Mouse (Mus musculus): ENCODE results near the gene Mak. TPM values are rescaled to one million over a fixed set of nuclear protein-coding genes. Genes with fewer than 3 reads are reported as not detected.
A peak's percentile ranks its signal among the peaks of the same experiment; 100 is the strongest.

Mak gene
- polyA plus RNA-seq, 1 experiment from 2014 or later = 2.6 TPM

- 0 out of 2 replicates have a peak, but pooled peaks have one; percentile 34 for ATAC-seq
These were observed 651 bp downstream of the Mak start for GRCm38 (mm10) chr13:41078690-41079420.

GRCm38 (mm10) chr13:41077921-41078320, 1.6 kb downstream of the Mak start:
- 0 out of 2 replicates have a peak, but pooled peaks cover 5% of the 10 kb centered on the region for H3K27me3 ChIP-seq (replicated peaks; ENCODE audit: insufficient read depth, low read length)
- H3K9me3 ChIP-seq (ENCODE audit: low read length) = no peaks in the 10 kb centered on the region
- no peaks in the 10 kb centered on the region for H3K36me3 ChIP-seq (ENCODE audit: insufficient read depth, low read length)
- H3K4me2 ChIP-seq (replicated peaks; ENCODE audit: low read depth, low read length) = no peak overlapping the region
- ATAC-seq = no peak
- no peak overlapping the region for H3K9ac ChIP-seq (replicated peaks; ENCODE audit: low read depth)
- no peaks in the 10 kb centered on the region for H3K4me1 ChIP-seq (ENCODE audit: insufficient read depth, low read depth, low read length)
- H3K4me3 ChIP-seq (ENCODE audit: low read depth, low read length) = no peak overlapping the region
- TF ChIP-seq EP300 (IDR thresholded peaks at IDR 0.05) (no peak), CTCF (IDR thresholded peaks at IDR 0.05) (no peak)
- 59% methylated on average over 9 of the region's 9 CpGs for WGBS
- H3K27ac ChIP-seq (ENCODE audit: low read length) = no peak overlapping the region
- no peak for DNase-seq (ENCODE audit: low spot score)

More at GRCm38 (mm10) chr13:41078690-41079420, 651 bp downstream of the Mak start:
- Histone ChIP-seq H3K27me3 (replicated peaks; ENCODE audit: insufficient read depth, low read length) (0 out of 2 replicates have a peak, but pooled peaks cover 5% of the 10 kb centered on the region), H3K4me3 (ENCODE audit: low read depth, low read length) (peak overlapping the region; percentile 36), H3K36me3 (ENCODE audit: insufficient read depth, low read length) (no peaks in the 10 kb centered on the region), H3K9ac (replicated peaks; ENCODE audit: low read depth) (no peak overlapping the region), H3K4me1 (ENCODE audit: insufficient read depth, low read depth, low read length) (no peaks in the 10 kb centered on the region), H3K4me2 (replicated peaks; ENCODE audit: low read depth, low read length) (peak overlapping the region; percentile 68), H3K27ac (ENCODE audit: low read length) (no peak overlapping the region), H3K9me3 (ENCODE audit: low read length) (no peaks in the 10 kb centered on the region)
- 15% methylated on average over 24 of the region's 24 CpGs for WGBS
- no peak for TF ChIP-seq EP300 (IDR thresholded peaks at IDR 0.05)
- TF ChIP-seq CTCF (IDR thresholded peaks at IDR 0.05) = no peak
- DNase-seq (ENCODE audit: low spot score) = no peak

- ATAC-seq (no peak), DNase-seq (ENCODE audit: low spot score) (peak; percentile 15)
- TF ChIP-seq CTCF (IDR thresholded peaks at IDR 0.05) (no peak), EP300 (IDR thresholded peaks at IDR 0.05) (no peak)
- Histone ChIP-seq H3K36me3 (ENCODE audit: insufficient read depth, low read length) (no peaks in the 10 kb centered on the region), H3K4me3 (ENCODE audit: low read depth, low read length) (no peak overlapping the region), H3K9me3 (ENCODE audit: low read length) (no peaks in the 10 kb centered on the region), H3K4me1 (ENCODE audit: insufficient read depth, low read depth, low read length) (no peaks in the 10 kb centered on the region), H3K27ac (ENCODE audit: low read length) (no peak overlapping the region), H3K27me3 (replicated peaks; ENCODE audit: insufficient read depth, low read length) (no peaks in the 10 kb centered on the region), H3K9ac (replicated peaks; ENCODE audit: low read depth) (no peak overlapping the region), H3K4me2 (replicated peaks; ENCODE audit: low read depth, low read length) (no peak overlapping the region)
- 78% methylated on average over 5 of the region's 5 CpGs for WGBS
These were observed 5.7 kb downstream of the Mak start for GRCm38 (mm10) chr13:41073819-41074218.

GRCm38 (mm10) chr13:41071617-41072016, 7.9 kb downstream of the Mak start:
- H3K9ac ChIP-seq (replicated peaks; ENCODE audit: low read depth) = no peak overlapping the region
- ATAC-seq = no peak
- no peaks in the 10 kb centered on the region for H3K27me3 ChIP-seq (replicated peaks; ENCODE audit: insufficient read depth, low read length)
- 87% methylated on average over 11 of the region's 11 CpGs for WGBS
- H3K36me3 ChIP-seq (ENCODE audit: insufficient read depth, low read length) = no peaks in the 10 kb centered on the region
- H3K9me3 ChIP-seq (ENCODE audit: low read length) = no peaks in the 10 kb centered on the region
- H3K27ac ChIP-seq (ENCODE audit: low read length) = no peak overlapping the region
- TF ChIP-seq CTCF (IDR thresholded peaks at IDR 0.05) (no peak), EP300 (IDR thresholded peaks at IDR 0.05) (no peak)
- H3K4me2 ChIP-seq (replicated peaks; ENCODE audit: low read depth, low read length) = no peak overlapping the region
- H3K4me1 ChIP-seq (ENCODE audit: insufficient read depth, low read depth, low read length) = no peaks in the 10 kb centered on the region
- no peak for DNase-seq (ENCODE audit: low spot score)
- no peak overlapping the region for H3K4me3 ChIP-seq (ENCODE audit: low read depth, low read length)

GRCm38 (mm10) chr13:41067618-41068017, 11.9 kb downstream of the Mak start:
- no peak for DNase-seq (ENCODE audit: low spot score)
- Histone ChIP-seq H3K4me3 (ENCODE audit: low read depth, low read length) (no peak overlapping the region), H3K27me3 (replicated peaks; ENCODE audit: insufficient read depth, low read length) (no peaks in the 10 kb centered on the region), H3K9me3 (ENCODE audit: low read length) (no peaks in the 10 kb centered on the region), H3K4me1 (ENCODE audit: insufficient read depth, low read depth, low read length) (no peaks in the 10 kb centered on the region), H3K27ac (ENCODE audit: low read length) (no peak overlapping the region), H3K4me2 (replicated peaks; ENCODE audit: low read depth, low read length) (no peak overlapping the region), H3K9ac (replicated peaks; ENCODE audit: low read depth) (no peak overlapping the region), H3K36me3 (ENCODE audit: insufficient read depth, low read length) (no peaks in the 10 kb centered on the region)
- 94% methylated on average over 4 of the region's 4 CpGs for WGBS
- no peak for ATAC-seq
- TF ChIP-seq EP300 (IDR thresholded peaks at IDR 0.05) (no peak), CTCF (IDR thresholded peaks at IDR 0.05) (no peak)

- ATAC-seq = no peak
These were observed 27.5 kb downstream of the Mak start for GRCm38 (mm10) chr13:41051965-41052364.

More at GRCm38 (mm10) chr13:41051965-41052364, 27.5 kb downstream of the Mak start:
- Histone ChIP-seq H3K4me2 (replicated peaks; ENCODE audit: low read depth, low read length) (no peak overlapping the region), H3K4me3 (ENCODE audit: low read depth, low read length) (no peak overlapping the region), H3K27me3 (replicated peaks; ENCODE audit: insufficient read depth, low read length) (no peaks in the 10 kb centered on the region), H3K4me1 (ENCODE audit: insufficient read depth, low read depth, low read length) (no peaks in the 10 kb centered on the region), H3K36me3 (ENCODE audit: insufficient read depth, low read length) (no peaks in the 10 kb centered on the region), H3K9me3 (ENCODE audit: low read length) (no peaks in the 10 kb centered on the region), H3K27ac (ENCODE audit: low read length) (no peak overlapping the region), H3K9ac (replicated peaks; ENCODE audit: low read depth) (no peak overlapping the region)
- TF ChIP-seq CTCF (IDR thresholded peaks at IDR 0.05) = no peak
- TF ChIP-seq EP300 (IDR thresholded peaks at IDR 0.05) = no peak
- DNase-seq (ENCODE audit: low spot score) = no peak
- WGBS = 75% methylated on average over 5 of the region's 5 CpGs
